Mouse (Mus musculus) kidney, adult 2 months (tissue): ENCODE measurements around the gene Lmbr1.

ENCODE experiments used
- CTCF ChIP-seq: fragments of 200-500 bp; conservative IDR thresholded peaks from 2 replicates; pipeline ENCODE4 v1.5.1; 2011; ENCODE audit warnings: low read depth, mild to moderate bottlenecking, control low read depth, low read length, moderate library complexity, mixed read lengths; ENCODE audit not compliant: insufficient read depth, insufficient read length
- POLR2A ChIP-seq: fragments of 200-500 bp; IDR thresholded peaks from one replicate; pipeline ENCODE4 v1.6.1; 2011; ENCODE audit warnings: low read depth, low read length, control low read depth

DNA sequence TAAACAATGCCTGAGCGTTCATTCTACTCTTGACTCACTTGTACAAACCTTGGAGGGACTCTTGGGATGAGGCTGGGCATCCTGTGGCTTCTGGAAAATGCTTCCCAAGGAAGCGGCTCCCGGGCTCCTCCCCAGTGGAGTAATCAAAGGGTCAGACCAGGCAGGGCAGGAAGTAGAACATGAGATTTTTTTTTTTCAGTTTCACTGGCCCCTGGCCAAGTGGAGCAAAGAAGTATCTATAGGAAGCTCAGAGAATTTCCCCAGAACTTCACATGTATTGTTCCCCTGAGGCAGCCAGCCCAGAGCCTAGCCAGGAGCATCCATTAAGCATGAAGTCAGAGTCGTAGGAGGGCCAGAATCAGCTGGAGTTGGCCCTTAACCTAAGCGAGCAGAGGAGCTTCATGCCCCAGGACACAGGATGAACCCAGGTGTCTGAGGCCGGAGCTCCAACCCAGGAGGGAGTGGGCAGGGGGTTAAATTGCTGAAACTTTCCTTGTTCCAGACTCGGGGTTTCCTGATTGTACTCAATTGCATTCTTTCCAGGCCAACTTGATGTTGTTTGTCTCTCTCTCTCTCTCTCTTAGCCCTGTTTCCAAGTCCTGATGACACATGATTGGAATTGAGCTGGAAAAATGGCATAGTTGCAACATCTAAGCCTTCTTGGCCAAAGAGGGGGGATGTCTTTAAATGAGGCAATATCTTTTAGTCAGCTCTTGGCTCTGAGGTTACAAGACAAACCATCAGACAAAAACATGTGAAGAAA, 10.2 kb upstream of the Lmbr1 start:
- TF ChIP-seq CTCF (no peak), POLR2A (no peak)
